Mouse (Mus musculus) cortical plate, adult 2 months (tissue): ENCODE measurements at regions not wholly inside any gene's neighbourhood (a gene's known extent, or its start where the extent isn't known, plus 50 kb on each side); places are given as distances from the start of the nearest gene placed in this dataset.
A peak's percentile ranks its signal among the peaks of the same experiment; 100 is the strongest.

Experiments used
- H3K27ac ChIP-seq: fragments of 200-500 bp; 2 replicates; pipeline ENCODE4 v1.5.1; 2012; ENCODE audit warnings: low read length, control low read depth, inconsistent platforms; ENCODE audit not compliant: insufficient read depth
- H3K4me1 ChIP-seq: fragments of 200-500 bp; 2 replicates; pipeline ENCODE4 v1.6.1; 2011; ENCODE audit warnings: low read length; ENCODE audit not compliant: control insufficient read depth, insufficient read depth
- H3K4me3 ChIP-seq: fragments of 200-500 bp; 2 replicates; pipeline ENCODE4 v1.5.1; 2011; ENCODE audit warnings: mild to moderate bottlenecking, low read length, control low read depth; ENCODE audit not compliant: insufficient read depth
- CTCF ChIP-seq: fragments of 200-500 bp; IDR thresholded peaks from 2 replicates; pipeline ENCODE4 v1.5.1; 2011; ENCODE audit warnings: mild to moderate bottlenecking, control low read depth, low read length; ENCODE audit not compliant: insufficient read depth; ENCODE audit errors: extremely low read depth
- POLR2A ChIP-seq: fragments of 200-500 bp; IDR thresholded peaks from 2 replicates; pipeline ENCODE4 v1.6.1; 2011; ENCODE audit warnings: mild to moderate bottlenecking, low read length, control low read depth; ENCODE audit not compliant: insufficient read depth; ENCODE audit errors: extremely low read depth

DNA sequence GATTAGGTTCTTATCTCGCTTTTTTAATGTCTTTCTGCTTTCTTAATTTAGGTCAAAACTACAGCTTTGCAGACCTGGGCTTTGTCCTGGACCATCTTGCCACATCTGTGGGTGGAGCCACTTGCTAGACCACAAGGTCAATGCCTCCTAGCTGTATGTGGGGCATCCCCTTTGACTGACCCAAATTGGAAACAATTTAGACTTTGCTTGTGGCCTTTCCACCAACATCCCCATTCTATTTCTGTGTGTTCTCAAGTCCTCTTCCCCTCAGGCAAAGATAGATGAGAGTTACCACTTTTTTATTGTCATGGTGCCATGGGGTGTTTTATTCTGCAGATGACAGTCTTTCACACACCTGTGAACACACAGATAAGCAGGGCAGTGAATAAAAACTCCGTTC lies 572.0 kb downstream of the Lmo4 start:
- no peaks in the 10 kb centered on the region for H3K4me1 ChIP-seq
- H3K27ac ChIP-seq, result no peak overlapping the region
- no peak overlapping the region for H3K4me3 ChIP-seq
- TF ChIP-seq CTCF, result no peak
- TF ChIP-seq POLR2A, result no peak

DNA sequence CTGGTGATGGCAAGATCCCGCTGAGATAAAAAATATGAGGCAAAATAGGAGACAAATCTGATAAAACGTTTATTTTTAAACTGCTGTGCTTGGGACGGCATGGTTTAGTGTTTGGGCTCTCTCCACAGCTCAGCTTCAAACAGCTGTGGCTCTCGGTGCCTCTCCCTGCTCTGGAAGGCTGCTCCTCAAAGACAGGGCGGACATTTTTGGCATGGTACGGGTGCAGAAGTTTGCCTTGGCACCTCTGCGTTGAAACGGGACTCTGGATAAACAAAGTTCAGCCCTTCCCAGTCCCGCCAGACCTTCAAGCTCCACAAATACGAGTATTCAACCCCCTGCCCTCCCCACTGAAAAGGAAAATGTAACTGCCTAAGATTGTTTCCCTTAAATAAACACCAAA lies 573.8 kb downstream of the Lmo4 start:
- Histone ChIP-seq H3K27ac (no peak overlapping the region), H3K4me3 (no peak overlapping the region), H3K4me1 (no peaks in the 10 kb centered on the region)
- no peak for TF ChIP-seq POLR2A
- no peak for TF ChIP-seq CTCF

DNA sequence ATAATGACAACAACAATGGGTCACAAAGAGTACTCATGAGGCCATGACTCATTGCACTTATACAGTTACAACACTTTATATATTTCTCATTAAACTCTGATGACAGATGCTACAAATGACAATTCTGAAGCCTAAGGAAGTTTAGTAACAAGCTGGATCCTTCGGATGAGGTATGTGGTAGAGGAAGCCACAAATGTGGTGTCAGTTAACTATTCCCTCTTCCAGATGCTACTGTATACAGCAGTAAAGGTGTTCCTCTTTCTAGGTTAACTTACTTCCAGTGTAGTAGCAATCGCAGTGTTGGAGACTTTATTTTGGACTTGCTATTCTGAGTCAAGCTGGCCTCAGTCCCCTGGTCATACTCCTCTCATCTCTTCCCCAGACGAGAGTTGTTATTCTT lies 580.1 kb downstream of the Lmo4 start:
- no peak overlapping the region for H3K4me3 ChIP-seq
- H3K27ac ChIP-seq, result no peak overlapping the region
- TF ChIP-seq POLR2A, result no peak
- TF ChIP-seq CTCF, result no peak
- H3K4me1 ChIP-seq, result no peaks in the 10 kb centered on the region

DNA sequence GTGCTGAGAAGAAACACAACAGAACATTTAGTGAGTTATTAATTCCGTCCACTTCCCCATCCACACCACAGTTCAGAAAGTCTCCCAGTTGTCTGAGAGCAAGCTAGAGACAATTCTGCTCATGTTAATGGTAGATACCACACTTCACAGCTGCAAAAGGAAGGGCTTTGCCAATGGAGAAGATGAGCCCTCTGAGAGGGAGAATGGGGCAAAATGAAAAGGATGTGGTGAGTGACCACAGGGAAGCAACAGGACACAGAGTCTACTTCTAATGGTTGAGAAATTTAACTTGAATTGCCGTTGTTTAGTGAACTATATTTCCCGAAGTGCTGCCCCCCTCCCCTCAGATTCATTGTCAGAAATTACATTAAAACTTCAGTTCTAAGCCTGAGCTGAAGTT lies 582.7 kb downstream of the Lmo4 start:
- no peak overlapping the region for H3K27ac ChIP-seq
- TF ChIP-seq CTCF (no peak), POLR2A (no peak)
- no peak overlapping the region for H3K4me3 ChIP-seq
- H3K4me1 ChIP-seq, result no peaks in the 10 kb centered on the region

DNA sequence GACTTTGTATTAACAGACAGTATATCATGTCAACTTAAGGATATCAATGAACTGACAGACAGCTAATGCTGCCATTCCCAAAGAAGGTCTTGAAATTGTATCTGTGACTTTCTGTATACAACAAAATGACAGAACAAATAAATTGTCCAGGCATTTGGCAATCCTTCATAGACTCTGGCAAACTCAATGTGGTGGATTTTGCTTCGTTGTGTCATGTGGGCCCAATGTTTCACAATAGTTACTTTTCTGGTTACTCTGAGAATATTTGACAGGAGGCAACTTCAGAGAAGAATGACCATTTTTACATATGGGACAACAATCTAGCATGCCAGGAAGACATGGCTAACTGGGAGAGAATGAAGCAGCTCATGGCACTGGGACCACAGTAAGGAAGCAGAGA lies 585.9 kb downstream of the Lmo4 start:
- no peak for TF ChIP-seq CTCF
- TF ChIP-seq POLR2A, result no peak

DNA sequence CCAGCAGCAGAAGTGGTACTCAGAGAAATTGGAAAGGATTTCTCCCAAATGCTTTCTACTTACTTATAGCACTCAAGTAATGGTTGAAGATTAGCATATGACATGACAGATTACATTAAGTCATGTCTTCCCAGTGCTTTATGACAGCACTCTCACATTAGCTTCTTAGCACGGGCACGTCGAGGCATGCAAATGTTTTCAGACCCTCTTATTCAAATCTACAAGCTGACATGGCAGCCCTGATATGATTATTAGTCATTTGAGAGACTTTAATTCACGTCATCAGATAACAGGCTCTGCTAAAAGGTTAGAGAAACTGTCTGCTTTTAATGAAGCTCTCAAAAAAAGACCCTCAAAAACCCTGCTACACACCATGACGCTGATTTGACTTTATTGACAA lies 590.1 kb downstream of the Lmo4 start:
- no peak for TF ChIP-seq POLR2A
- TF ChIP-seq CTCF, result no peak
- Histone ChIP-seq H3K4me3 (no peak overlapping the region), H3K27ac (no peak overlapping the region), H3K4me1 (no peaks in the 10 kb centered on the region; the same call in 1 of the 2 replicates)

More for the DNA sequence above, 585.9 kb downstream of the Lmo4 start:
- Histone ChIP-seq H3K27ac (no peak overlapping the region), H3K4me3 (no peak overlapping the region), H3K4me1 (no peaks in the 10 kb centered on the region)

DNA sequence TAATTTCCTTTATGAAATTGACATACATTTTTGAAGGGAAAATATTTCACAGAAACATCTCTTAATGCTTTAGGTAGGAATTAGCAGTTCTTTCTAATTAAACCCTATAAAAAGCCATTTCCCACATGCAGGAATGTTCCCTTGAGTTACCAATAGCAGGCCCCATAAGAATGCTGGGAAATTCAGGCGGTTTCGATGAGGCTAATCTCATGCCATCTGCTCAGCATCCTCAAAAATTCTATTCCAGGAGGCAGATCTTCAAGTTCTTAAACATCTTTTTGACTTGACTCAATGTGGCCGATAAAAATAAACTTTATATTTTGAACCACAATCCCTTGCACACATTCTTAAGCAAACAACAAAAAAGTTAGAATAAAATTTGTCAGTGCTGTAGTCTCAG lies 591.0 kb downstream of the Lmo4 start:
- H3K4me1 ChIP-seq, result no peaks in the 10 kb centered on the region; the same call in 1 of the 2 replicates
- no peak for TF ChIP-seq CTCF
- no peak for TF ChIP-seq POLR2A

DNA sequence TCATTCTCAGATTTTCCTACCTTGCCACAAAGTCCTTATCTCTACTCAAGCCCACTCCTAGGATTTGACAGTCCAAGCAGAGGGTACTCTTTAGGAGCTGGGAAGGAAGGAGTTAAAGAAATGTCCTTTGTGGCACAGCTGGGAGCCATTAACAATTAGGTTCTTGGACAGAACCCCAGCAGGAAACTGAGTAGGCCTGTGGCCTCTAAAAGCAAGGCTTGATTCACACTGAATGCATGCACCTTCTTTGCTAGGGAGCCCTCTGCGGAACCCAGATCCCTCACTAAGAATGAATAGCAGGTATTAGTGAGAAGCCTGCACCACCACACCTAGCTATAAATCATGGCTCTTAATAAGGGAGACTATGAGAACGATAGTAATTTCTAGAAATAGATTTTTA lies 595.3 kb downstream of the Lmo4 start:
- Histone ChIP-seq H3K4me3 (no peak overlapping the region), H3K4me1 (no peaks in the 10 kb centered on the region; the same call in 1 of the 2 replicates), H3K27ac (no peak overlapping the region)
- TF ChIP-seq POLR2A (no peak), CTCF (no peak)

More for the DNA sequence above, 591.0 kb downstream of the Lmo4 start:
- Histone ChIP-seq H3K27ac (no peak overlapping the region), H3K4me3 (no peak overlapping the region)

DNA sequence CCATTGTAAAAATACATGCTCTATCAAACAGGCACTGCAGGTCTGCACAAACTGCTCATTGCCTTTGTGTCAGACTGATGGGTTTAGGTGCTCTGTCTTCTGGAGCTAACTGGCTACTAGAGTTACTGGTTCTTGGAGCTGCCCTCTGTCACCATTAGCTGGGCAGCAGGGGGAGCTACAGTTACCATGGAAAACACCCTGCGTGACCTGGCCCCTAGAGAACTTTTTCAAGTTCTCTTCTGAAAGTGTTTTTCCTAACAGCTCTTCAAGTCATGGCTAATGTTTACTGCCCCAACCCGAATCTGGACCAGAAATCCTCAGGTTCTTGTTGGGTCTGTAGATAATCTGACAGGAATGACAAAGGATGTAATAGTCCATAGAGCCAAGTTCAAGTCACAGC lies 605.9 kb downstream of the Lmo4 start:
- H3K4me3 ChIP-seq, result no peak overlapping the region
- TF ChIP-seq CTCF, result 0 out of 2 replicates have a peak, but pooled peaks have one; percentile 12
- no peak for TF ChIP-seq POLR2A
- H3K4me1 ChIP-seq, result peaks cover 7% of the 10 kb centered on the region
- no peak overlapping the region for H3K27ac ChIP-seq

DNA sequence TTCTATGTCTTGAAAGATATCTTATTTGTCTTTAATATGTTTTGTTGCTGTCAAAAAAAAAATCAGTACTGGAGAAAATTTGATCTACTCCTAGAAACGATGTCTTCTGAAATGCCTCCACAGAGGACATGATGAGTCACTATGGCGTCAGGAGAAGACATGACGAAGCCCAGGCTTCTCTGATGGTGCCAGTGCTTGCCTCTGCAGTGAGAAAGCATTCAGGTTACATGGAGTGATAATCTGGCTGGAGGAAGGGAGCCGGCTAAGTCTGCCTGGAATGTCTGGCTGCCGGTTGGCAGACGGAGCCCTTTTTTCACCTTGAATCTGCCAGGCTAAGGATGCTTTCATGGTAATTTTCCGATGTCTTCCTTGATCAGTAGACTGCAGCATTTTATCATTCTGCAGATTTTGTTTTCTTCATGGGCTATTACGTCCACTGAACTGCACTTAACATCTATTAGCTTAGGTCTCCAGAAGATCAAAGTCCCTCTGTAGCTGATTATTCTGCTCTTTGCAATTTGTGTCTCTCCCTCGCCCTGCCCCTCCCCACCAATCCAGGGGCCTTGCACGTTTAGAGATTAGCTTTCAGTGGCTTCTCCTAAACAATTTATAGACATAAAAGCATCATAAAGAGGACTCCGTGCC lies 607.9 kb downstream of the Lmo4 start:
- Histone ChIP-seq H3K4me3 (no peak overlapping the region), H3K4me1 (peaks cover 10% of the 10 kb centered on the region), H3K27ac (peak overlapping the region; percentile 81)
- TF ChIP-seq CTCF, result no peak
- no peak for TF ChIP-seq POLR2A
